Mouse (Mus musculus) kidney, postnatal 0 days (tissue): Measurements from ENCODE around the gene BC025920. TPM values are rescaled to one million over a fixed set of nuclear protein-coding genes. Genes with fewer than 3 reads are reported as not detected.

Experiments
- ATAC-seq: fragments of 200-750 bp; cut with Nextera tagmentation; replicated peaks from 2 replicates; pipeline ENCODE4 v1.8.0; 2017; ENCODE audit warnings: low read depth, moderate number of reproducible peaks, moderate TSS enrichment, moderate library complexity; ENCODE audit not compliant: low FRiP score
- DNase-seq: peaks from one replicate; pipeline ENCODE4 v3.0.0-alpha.2; 2016; ENCODE audit warnings: low spot score
- H3K27ac ChIP-seq: fragments of 300-500 bp; sonication (generic); 2 replicates; pipeline ENCODE4 v1.5.1; 2014; ENCODE audit warnings: mild to moderate bottlenecking
- H3K27me3 ChIP-seq: fragments of 300-500 bp; sonication (generic); 2 replicates; pipeline ENCODE4 v1.6.1; 2014; ENCODE audit warnings: low read length, mixed read lengths; ENCODE audit not compliant: insufficient read depth
- H3K36me3 ChIP-seq: fragments of 300-500 bp; sonication (generic); 2 replicates; pipeline ENCODE4 v1.6.1; 2014; ENCODE audit warnings: low read length, mixed read lengths; ENCODE audit not compliant: insufficient read depth
- H3K4me1 ChIP-seq: fragments of 300-500 bp; sonication (generic); replicated peaks from 2 replicates; pipeline ENCODE4 v1.6.1; 2014; ENCODE audit warnings: antibody characterized with exemption, low read length, mixed read lengths; ENCODE audit not compliant: insufficient read depth
- H3K4me2 ChIP-seq: fragments of 300-500 bp; sonication (generic); 2 replicates; pipeline ENCODE4 v1.6.1; 2014; ENCODE audit warnings: mild to moderate bottlenecking, low read length, moderate library complexity, mixed read lengths
- H3K4me3 ChIP-seq: fragments of 300-500 bp; sonication (generic); replicated peaks from 2 replicates; pipeline ENCODE4 v1.5.1; 2014; ENCODE audit warnings: low read depth, low read length
- H3K9ac ChIP-seq: fragments of 300-500 bp; sonication (generic); 2 replicates; pipeline ENCODE4 v1.6.1; 2014; ENCODE audit warnings: low read depth, low read length
- H3K9me3 ChIP-seq: fragments of 300-500 bp; sonication (generic); replicated peaks from 2 replicates; pipeline ENCODE4 v1.6.1; 2016; ENCODE audit warnings: low read length, inconsistent platforms, mixed read lengths
- CTCF ChIP-seq: IDR thresholded peaks from 2 replicates; pipeline ENCODE4 v1.5.1; 2016; ENCODE audit warnings: antibody characterized with exemption, low read depth, mild to moderate bottlenecking, moderate library complexity
- WGBS: fragments of 180-500 bp; shearing (Covaris S2); extraction: QIAGEN DNeasy Blood & Tissue Kit; methylation state at CpG from one replicate; pipeline ENCODE4 v1.1.7; 2014; 5-methylcytosine and 5-hydroxymethylcytosine counted together
- polyA plus RNA-seq: library from polyadenylated mRNA; unstranded; fragments of >200 nt; fragmentation: Nextera tagmentation; extraction: Ambion mirVana; gene quantifications from 2 replicates; pipeline ENCODE4 v1.2.1, GENCODE M21; 2015

The BC025920 gene
- polyA plus RNA-seq, 1 experiment from 2014 or later = 0.37 TPM

- no peak for TF ChIP-seq CTCF
- Histone ChIP-seq H3K27me3 (no peaks in the 10 kb centered on the region), H3K4me1 (peaks cover 23% of the 10 kb centered on the region), H3K36me3 (peaks cover 14% of the 10 kb centered on the region; the same call in 1 of the 2 replicates), H3K27ac (peak overlapping the region; percentile 96), H3K4me2 (peak overlapping the region; percentile 82), H3K9ac (peak overlapping the region; percentile 99), H3K9me3 (no peaks in the 10 kb centered on the region), H3K4me3 (peak overlapping the region; percentile 89)
- DNase-seq = peak; percentile 67
- 8% methylated on average over 16 of the region's 16 CpGs for WGBS
- peak; percentile 14 for ATAC-seq
Measured at GRCm38 (mm10) chr10:81560719-81561459, 45.2 kb upstream of the BC025920 start.

GRCm38 (mm10) chr10:81562411-81562810 is 43.7 kb upstream of the BC025920 start:
- no peaks in the 10 kb centered on the region for H3K9me3 ChIP-seq
- H3K9ac ChIP-seq = no peak overlapping the region
- peak overlapping the region; percentile 1; the same call in 1 of the 2 replicates for H3K4me2 ChIP-seq
- H3K4me3 ChIP-seq = no peak overlapping the region
- 68% methylated on average over 6 of the region's 6 CpGs for WGBS
- peaks cover 23% of the 10 kb centered on the region for H3K4me1 ChIP-seq
- TF ChIP-seq CTCF = no peak
- H3K27ac ChIP-seq = no peak overlapping the region
- ATAC-seq (no peak), DNase-seq (no peak)
- peaks cover 23% of the 10 kb centered on the region; the same call in 1 of the 2 replicates for H3K36me3 ChIP-seq
- H3K27me3 ChIP-seq = no peaks in the 10 kb centered on the region

GRCm38 (mm10) chr10:81563481-81563880 is 42.6 kb upstream of the BC025920 start:
- Histone ChIP-seq H3K4me2 (peak overlapping the region; percentile 54; the same call in 1 of the 2 replicates), H3K9me3 (no peaks in the 10 kb centered on the region), H3K27me3 (no peaks in the 10 kb centered on the region), H3K36me3 (peaks cover 23% of the 10 kb centered on the region; the same call in 1 of the 2 replicates), H3K9ac (0 out of 2 replicates have a peak overlapping the region, but pooled peaks have one; percentile 43), H3K4me1 (peaks cover 26% of the 10 kb centered on the region), H3K4me3 (0 out of 2 replicates have a peak overlapping the region, but pooled peaks have one; percentile 23), H3K27ac (peak overlapping the region; percentile 79)
- DNase-seq (no peak), ATAC-seq (no peak)
- TF ChIP-seq CTCF = no peak
- 36% methylated on average over 6 of the region's 6 CpGs for WGBS

DNA sequence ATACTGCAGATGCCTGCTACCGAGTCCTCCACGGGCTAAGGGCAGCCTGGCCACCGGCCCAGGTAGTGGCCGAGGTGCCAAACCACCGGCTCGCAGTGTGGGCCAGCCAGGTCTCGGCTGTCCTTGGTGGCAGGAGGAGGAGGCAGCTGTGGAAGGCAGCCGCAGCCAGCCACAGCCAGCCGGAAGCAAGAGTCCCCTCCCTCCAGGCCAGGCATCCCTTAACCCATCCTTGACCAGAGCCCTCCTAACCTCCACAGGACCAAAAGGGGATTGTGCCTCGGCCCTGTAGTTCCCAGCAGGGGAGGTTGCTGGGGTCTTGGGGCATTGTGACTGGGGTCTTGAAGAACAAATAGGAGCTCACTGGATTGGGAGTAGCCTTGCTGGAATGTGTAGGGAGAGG is 41.9 kb upstream of the BC025920 start:
- Histone ChIP-seq H3K4me3 (peak overlapping the region; percentile 23; the same call in 1 of the 2 replicates), H3K36me3 (peaks cover 23% of the 10 kb centered on the region; the same call in 1 of the 2 replicates), H3K9ac (0 out of 2 replicates have a peak overlapping the region, but pooled peaks have one; percentile 43), H3K4me1 (peaks cover 33% of the 10 kb centered on the region), H3K27me3 (no peaks in the 10 kb centered on the region), H3K4me2 (peak overlapping the region; percentile 54), H3K27ac (peak overlapping the region; percentile 79), H3K9me3 (no peaks in the 10 kb centered on the region)
- WGBS = 4% methylated on average over 10 of the region's 10 CpGs
- ATAC-seq (peak; percentile 44), DNase-seq (peak; percentile 82)
- no peak for TF ChIP-seq CTCF

GRCm38 (mm10) chr10:81564734-81565133 is 41.3 kb upstream of the BC025920 start:
- peak overlapping the region; percentile 54; the same call in 1 of the 2 replicates for H3K4me2 ChIP-seq
- H3K4me3 ChIP-seq = no peak overlapping the region
- no peaks in the 10 kb centered on the region for H3K9me3 ChIP-seq
- no peaks in the 10 kb centered on the region for H3K27me3 ChIP-seq
- WGBS = 36% methylated on average over 10 of the region's 10 CpGs
- peak overlapping the region; percentile 79; the same call in 1 of the 2 replicates for H3K27ac ChIP-seq
- H3K9ac ChIP-seq = no peak overlapping the region
- ATAC-seq = no peak
- peak; percentile 64 for DNase-seq
- H3K36me3 ChIP-seq = peaks cover 23% of the 10 kb centered on the region; the same call in 1 of the 2 replicates
- peak; percentile 76 for TF ChIP-seq CTCF
- peaks cover 33% of the 10 kb centered on the region for H3K4me1 ChIP-seq
